Mouse (Mus musculus) megakaryocyte, embryonic 14.5 days (primary cell): Measurements from ENCODE around the gene Abca2. TPM values are rescaled to one million over a fixed set of nuclear protein-coding genes. Genes with fewer than 3 reads are reported as not detected.
"Not testable (repeated sequence)": the region's sequence is repeated elsewhere in the genome, so short reads cannot be mapped to it uniquely, and the experiment has no call there.

Experiments used
- H3K27me3 ChIP-seq: replicated peaks from 2 replicates; pipeline ENCODE3; 2012; ENCODE audit warnings: inconsistent platforms
- H3K36me3 ChIP-seq: replicated peaks from 2 replicates; pipeline ENCODE3; 2012; ENCODE audit warnings: low read length, inconsistent platforms, mixed read lengths
- H3K4me1 ChIP-seq: 2 replicates; pipeline ENCODE4 v1.6.1; 2012; ENCODE audit warnings: inconsistent platforms
- H3K4me3 ChIP-seq: replicated peaks from 2 replicates; pipeline ENCODE3; 2012; ENCODE audit warnings: moderate library complexity, mild to moderate bottlenecking, inconsistent platforms
- H3K9me3 ChIP-seq: 2 replicates; pipeline ENCODE4 v1.6.1; 2012; ENCODE audit warnings: inconsistent platforms
- FLI1 ChIP-seq: IDR thresholded peaks from 2 replicates; pipeline ENCODE4 v1.6.1; 2012; ENCODE audit warnings: low read length, inconsistent platforms, mixed read lengths
- GATA1 ChIP-seq: IDR thresholded peaks from 3 replicates; pipeline ENCODE4 v1.6.1; 2012; ENCODE audit warnings: mixed read lengths, low read length, inconsistent platforms, borderline replicate concordance
- polyA plus RNA-seq: library from polyadenylated mRNA; stranded (reverse); fragments of >175 nt; gene quantifications from 2 replicates; pipeline ENCODE4 v1.2.3, GENCODE M21; 2012; ENCODE audit warnings: low replicate concordance; ENCODE audit not compliant: insufficient read depth

The Abca2 gene
- polyA plus RNA-seq, 1 experiment: 13.1 TPM

DNA sequence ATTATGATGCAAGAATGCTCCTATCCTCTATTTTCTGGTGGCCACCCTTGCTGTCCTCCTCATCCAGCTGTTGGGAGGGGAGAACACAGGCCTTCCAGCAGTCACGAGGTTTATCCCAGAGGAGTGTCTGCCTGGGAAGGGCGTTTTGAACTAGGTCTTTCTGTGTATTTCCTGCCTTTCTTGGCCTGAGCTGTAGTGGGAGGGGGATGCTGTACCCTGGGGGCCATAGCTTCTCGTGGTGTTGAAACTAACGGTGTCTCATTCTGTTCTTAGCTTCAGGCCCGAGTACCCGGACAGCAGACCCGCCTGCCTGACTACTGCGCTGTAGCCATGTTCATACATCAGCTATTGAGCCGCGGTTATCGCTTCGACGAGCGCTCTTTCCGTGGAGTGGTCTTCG, 28.2 kb upstream of the Abca2 start:
- Histone ChIP-seq H3K4me1 (peaks cover 38% of the 10 kb centered on the region), H3K36me3 (no peaks in the 10 kb centered on the region), H3K9me3 (no peaks in the 10 kb centered on the region), H3K27me3 (peaks cover 98% of the 10 kb centered on the region), H3K4me3 (no peak overlapping the region)
- TF ChIP-seq FLI1: no peak
- TF ChIP-seq GATA1: no peak

DNA sequence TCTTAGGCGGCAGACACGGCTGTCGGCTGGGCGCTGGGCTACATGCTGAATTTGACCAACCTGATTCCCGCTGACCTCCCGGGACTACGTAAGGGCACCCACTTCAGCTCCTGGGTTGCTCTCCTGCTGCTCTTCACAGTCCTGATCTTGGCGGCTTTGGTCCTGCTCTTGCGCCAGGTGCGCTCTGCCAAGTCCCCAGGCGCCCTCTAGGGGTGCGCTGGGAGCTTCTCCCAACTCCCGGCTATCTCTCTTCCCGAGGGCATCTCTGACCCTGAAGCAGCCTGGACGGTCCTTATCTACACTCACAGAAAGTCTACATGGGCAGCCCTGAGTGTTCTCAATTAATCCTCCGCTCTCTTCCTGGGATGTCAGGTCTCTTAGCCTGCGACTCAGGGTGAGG, 27.7 kb upstream of the Abca2 start:
- H3K36me3 ChIP-seq: no peaks in the 10 kb centered on the region
- H3K9me3 ChIP-seq: no peaks in the 10 kb centered on the region
- TF ChIP-seq FLI1 (no peak), GATA1 (no peak)
- peak overlapping the region; percentile 69 for H3K4me3 ChIP-seq
- peaks cover 34% of the 10 kb centered on the region for H3K4me1 ChIP-seq
- H3K27me3 ChIP-seq: peaks cover 98% of the 10 kb centered on the region

DNA sequence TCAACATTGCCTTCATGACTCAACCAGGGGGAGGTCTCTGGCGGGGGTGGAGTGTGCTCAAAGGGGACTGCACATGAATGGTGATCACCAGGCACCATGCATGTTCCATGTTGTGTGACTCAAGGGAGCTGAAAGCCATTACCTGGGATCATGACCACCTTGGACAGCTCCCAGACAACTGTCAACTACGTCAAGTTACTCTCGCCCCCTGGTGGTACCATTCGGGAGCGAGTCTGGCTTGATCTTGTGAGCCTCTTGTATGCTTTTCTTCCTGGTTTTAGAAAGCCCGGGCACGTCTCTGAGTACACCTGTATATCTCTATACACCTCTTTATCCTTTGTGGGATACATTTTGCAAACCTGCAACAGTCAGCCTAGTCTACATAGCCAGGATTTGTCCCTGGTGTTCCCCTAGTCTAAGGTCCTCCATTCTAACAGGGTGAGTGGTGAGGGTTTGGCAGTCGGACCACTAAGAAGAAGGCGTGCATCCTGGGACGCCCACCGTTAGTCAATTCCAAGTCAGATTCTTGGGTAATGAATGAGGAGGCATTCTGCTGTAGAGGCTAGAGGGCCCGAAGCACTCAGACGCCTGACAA, 26.0 kb upstream of the Abca2 start:
- no peak for TF ChIP-seq FLI1
- no peak for TF ChIP-seq GATA1
- H3K4me3 ChIP-seq: peak overlapping the region; percentile 81
- H3K9me3 ChIP-seq: no peaks in the 10 kb centered on the region
- H3K27me3 ChIP-seq: peaks cover 97% of the 10 kb centered on the region
- H3K4me1 ChIP-seq: peaks cover 21% of the 10 kb centered on the region
- no peaks in the 10 kb centered on the region for H3K36me3 ChIP-seq

DNA sequence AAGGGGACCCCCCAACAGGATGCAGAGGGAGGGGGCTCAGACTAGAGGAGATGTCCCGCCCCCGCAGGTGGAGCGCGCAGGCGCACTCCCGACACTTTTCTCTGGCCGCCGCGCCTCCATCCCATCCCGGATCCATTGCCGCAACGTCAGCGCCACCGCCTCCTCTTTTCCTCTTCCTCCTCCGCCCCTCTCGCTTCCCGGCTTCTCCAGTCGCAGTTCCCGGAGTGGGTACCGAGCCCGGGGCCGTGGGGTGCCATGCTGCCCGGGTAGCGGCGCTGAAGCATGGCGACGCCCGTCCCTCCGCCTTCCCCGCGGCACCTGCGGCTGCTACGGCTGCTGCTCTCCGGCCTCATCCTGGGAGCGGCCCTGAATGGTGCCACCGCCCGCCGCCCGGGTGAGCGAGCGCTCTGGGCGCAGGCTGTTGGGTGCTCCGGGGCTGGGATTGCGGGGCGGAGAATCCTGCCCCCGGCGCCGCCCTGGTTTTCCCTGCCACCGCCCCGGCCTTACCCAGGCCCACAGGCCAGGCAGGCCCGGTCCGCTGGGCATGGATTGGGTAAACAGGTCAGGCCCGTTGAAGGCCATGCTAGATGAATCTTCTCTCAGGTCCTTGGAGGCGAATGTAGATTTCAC, 25.4 kb upstream of the Abca2 start:
- peaks cover 97% of the 10 kb centered on the region for H3K27me3 ChIP-seq
- H3K9me3 ChIP-seq: no peaks in the 10 kb centered on the region
- no peaks in the 10 kb centered on the region for H3K36me3 ChIP-seq
- H3K4me1 ChIP-seq: peaks cover 21% of the 10 kb centered on the region
- TF ChIP-seq GATA1: no peak
- no peak for TF ChIP-seq FLI1
- peak overlapping the region; percentile 81 for H3K4me3 ChIP-seq

DNA sequence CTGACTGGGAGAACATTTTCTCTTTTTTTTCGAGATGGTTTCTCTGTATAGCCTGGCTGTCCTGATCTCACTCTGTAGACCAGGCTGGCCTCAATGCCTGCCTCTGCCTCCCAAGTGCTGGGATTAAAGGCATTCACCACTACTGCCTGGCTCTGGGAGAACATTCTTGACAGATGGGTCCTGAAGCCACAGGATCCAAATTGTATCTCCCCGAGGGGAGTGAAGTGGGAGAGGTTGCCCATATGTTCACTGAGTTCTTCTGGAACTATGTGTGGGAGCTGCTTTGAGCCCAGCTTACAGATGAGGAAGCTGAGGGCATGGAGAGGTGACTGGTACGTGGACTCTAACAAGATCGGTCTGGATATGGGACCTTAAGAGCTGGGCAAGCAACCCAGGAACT, 24.5 kb upstream of the Abca2 start:
- no peak overlapping the region for H3K4me3 ChIP-seq
- H3K36me3 ChIP-seq: no peaks in the 10 kb centered on the region
- H3K4me1 ChIP-seq: peaks cover 21% of the 10 kb centered on the region
- peaks cover 96% of the 10 kb centered on the region for H3K27me3 ChIP-seq
- H3K9me3 ChIP-seq: no peaks in the 10 kb centered on the region
- no peak for TF ChIP-seq FLI1
- TF ChIP-seq GATA1: no peak

DNA sequence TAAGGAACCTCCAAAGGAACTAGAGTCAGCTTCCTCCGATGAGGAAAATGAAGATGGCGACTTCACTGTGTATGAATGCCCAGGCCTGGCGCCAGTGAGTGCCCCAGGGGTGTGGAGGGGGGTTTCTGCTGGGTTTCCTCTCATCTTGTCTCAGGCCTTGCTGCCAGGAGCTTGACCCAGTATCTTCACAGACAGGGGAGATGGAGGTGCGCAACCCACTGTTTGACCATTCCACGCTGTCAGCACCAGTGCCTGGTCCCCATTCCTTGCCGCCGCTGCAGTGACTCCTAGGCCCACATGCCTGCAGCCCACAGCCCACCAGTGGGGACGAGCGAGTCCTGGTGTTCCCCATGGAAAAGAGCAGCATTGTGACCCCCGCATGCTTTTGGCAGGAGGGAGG, 19.6 kb upstream of the Abca2 start:
- peaks cover 68% of the 10 kb centered on the region for H3K27me3 ChIP-seq
- H3K4me1 ChIP-seq: peaks cover 6% of the 10 kb centered on the region; the same call in 1 of the 2 replicates
- TF ChIP-seq FLI1 (no peak), GATA1 (no peak)
- H3K36me3 ChIP-seq: no peaks in the 10 kb centered on the region
- no peak overlapping the region for H3K4me3 ChIP-seq
- H3K9me3 ChIP-seq: no peaks in the 10 kb centered on the region

DNA sequence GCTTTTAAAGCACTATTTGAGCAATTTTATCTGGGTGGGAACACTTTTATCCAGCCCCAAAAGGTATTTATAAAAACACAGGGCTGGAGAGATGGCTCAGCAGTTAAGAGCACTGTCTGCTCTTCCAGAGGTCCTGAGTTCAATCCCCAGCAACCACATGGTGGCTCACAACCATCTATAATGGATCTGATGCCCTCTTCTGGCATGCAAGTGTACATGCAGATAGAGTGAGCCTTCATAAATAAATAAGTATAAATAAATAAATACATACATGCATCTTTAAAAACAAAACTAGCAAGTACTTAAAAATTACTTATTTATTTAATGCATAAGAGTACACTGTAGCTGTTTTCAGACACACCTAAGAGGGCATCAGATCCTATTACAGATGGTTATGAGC, 15.1 kb upstream of the Abca2 start:
- Histone ChIP-seq H3K4me1 (peaks cover 27% of the 10 kb centered on the region), H3K27me3 (peaks cover 31% of the 10 kb centered on the region)
- H3K36me3 ChIP-seq, H3K4me3 ChIP-seq, H3K9me3 ChIP-seq: not testable (repeated sequence)

DNA sequence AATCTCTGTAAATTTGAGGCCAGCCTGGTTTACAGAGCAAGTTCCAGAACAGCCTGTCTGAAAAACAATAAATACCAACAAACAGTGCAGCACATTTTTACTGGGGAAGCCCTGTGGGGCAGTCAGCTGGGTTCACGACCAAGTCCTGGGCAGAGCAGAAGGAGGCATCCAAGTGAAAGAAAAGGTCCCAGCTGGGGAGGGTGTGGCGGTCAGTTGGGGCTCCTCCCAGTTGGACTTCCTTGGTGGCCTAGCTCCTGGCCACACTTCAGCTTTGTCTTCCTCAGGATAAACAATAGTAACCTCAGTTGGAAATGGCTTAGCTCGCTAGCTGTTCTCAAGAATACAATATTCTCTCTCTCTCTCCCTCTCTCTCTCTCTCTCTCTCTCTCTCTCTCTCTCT, 11.1 kb upstream of the Abca2 start:
- Histone ChIP-seq H3K27me3 (peaks cover 12% of the 10 kb centered on the region), H3K4me1 (peaks cover 41% of the 10 kb centered on the region), H3K9me3 (no peaks in the 10 kb centered on the region), H3K36me3 (no peaks in the 10 kb centered on the region), H3K4me3 (no peak overlapping the region)
- TF ChIP-seq GATA1: no peak
- TF ChIP-seq FLI1: no peak

DNA sequence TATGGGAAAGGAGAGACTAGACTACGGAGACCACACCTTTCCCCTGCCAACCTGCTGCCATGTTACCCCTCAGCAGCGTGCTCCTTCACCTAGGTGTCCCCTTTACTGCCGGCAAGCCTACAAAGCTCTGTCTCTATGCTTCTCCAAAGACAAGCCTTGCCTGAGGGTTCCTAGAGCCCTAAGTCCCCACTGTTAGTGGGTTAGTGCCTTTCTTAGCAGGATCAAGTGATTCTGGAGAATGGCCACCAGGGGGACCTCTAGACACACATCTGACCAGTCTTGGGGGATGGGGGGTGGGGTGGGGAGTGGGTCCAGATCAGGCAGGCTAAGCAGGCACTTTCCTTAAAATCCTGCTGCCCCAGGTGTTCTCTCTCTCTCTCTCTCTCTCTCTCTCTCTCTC, 6.6 kb upstream of the Abca2 start:
- Histone ChIP-seq H3K4me3 (no peak overlapping the region), H3K4me1 (peaks cover 79% of the 10 kb centered on the region), H3K9me3 (peaks cover 3% of the 10 kb centered on the region; the same call in 1 of the 2 replicates), H3K36me3 (peaks cover 9% of the 10 kb centered on the region), H3K27me3 (peaks cover 32% of the 10 kb centered on the region)
- TF ChIP-seq GATA1 (no peak), FLI1 (no peak)

DNA sequence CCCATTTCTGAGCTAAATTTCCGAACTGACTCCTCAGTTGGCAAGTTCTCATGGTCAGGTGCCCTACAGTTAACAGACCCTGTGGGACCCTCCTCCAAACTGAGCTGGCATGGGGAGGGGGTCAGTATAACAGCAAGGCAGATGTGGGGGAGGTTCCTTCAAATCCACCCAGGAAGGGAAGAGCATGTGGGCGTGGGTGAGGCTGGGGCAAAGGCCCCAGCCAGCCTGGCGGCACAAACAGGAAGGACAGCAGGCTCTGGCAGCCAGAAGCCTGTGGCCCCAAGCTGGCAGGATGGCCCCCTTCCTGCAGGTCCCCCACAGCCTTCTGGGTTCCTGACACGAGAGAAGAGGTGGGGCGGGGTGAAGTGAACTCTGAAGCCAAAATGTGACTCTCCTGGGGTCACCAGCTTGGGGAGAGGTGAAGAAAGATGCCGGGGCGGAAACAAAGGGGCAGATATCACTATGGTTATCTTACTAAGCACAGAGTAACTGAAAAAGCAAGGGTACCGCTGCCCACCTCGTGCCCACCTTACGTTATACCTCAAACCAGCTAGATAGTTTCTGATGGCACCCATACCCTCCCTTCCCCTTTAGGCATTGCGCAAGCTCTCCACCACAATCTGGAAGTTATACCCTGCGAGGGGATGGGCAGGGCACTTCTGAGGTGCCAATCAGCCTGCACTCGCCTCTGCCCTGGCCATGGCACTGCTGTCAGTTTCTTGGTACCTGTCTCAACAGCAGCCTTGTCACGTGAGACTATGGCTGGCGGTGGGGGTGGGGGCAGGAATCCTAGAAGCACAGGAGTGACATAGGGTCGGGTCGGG, 5.7 kb upstream of the Abca2 start, which contains the start of gene Fut7:
TSS of gene Fut7 (plus strand) at position 681 of the 824 bp plus-strand sequence.
- Histone ChIP-seq H3K27me3 (peaks cover 32% of the 10 kb centered on the region), H3K36me3 (peaks cover 9% of the 10 kb centered on the region), H3K4me1 (peaks cover 79% of the 10 kb centered on the region), H3K4me3 (peak within 1 kb of the TSS; percentile 86), H3K9me3 (peaks cover 3% of the 10 kb centered on the region; the same call in 1 of the 2 replicates)
- TF ChIP-seq FLI1 (no peak), GATA1 (no peak)
